Mouse (Mus musculus): Measurements from ENCODE around the gene Higd1c.
A peak's percentile ranks its signal among the peaks of the same experiment; 100 is the strongest.
"Not testable (repeated sequence)": the region's sequence is repeated elsewhere in the genome, so short reads cannot be mapped to it uniquely, and the experiment has no call there.

Gene Higd1c

DNA sequence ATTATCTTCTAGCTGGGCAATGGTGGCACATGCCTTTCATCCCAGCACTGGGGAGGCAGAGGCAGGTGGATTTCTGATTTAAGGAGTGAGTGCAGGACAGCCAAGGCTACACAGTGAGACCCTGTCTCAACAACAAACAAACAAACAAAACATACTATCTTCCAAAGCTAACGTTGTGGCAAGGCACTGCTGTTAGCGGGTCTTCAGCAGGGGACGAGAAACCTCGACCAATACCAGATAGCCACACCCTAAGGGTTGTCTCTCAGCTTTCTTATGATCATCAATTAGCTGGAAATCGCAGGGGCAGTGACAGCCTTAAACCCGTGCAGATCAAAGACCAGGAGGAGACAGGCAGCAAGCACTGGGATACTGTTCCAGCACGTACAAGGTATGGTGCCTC is at the start of gene Higd1c:
TSS of gene Higd1c (plus strand) at position 301 of the 400 bp plus-strand sequence.
- DNase-seq: no peak

DNA sequence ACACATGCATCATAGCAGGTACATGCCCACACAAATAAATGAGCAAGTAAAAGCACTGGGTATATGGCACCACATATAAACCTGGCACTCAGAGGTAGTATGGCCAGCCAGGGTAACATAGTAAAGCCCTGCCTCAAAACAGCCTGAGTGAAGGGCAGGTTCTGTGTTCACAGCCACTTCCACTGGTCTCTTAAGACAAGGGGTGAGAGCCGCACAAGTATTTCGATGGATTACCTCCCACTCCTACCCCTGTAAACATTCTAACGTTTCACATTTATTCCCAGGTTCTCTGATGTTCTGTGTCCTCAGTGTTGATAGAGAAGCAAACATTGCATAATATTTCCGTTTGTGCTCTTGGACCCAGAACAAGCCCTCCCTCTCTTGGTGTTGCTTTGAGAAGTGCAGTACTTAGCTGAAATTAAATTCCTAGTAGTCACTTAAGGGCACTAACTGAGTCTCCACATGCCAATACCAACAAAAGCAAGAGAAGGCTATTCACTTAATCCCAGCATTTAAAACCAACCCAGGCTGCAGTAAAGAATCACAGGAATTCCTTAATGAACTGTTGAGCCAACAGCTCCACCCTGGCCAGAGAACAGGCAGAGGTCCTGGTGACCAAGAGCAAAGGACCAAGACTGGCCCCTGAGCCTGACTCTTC is 46.2 kb upstream of the Higd1c start:
- not testable (repeated sequence) for DNase-seq

GRCm38 (mm10) chr15:100319884-100320283 is 44.5 kb upstream of the Higd1c start:
- DNase-seq: no peak

- no peak for DNase-seq
Measured at GRCm38 (mm10) chr15:100320295-100320905, 43.9 kb upstream of the Higd1c start.

DNA sequence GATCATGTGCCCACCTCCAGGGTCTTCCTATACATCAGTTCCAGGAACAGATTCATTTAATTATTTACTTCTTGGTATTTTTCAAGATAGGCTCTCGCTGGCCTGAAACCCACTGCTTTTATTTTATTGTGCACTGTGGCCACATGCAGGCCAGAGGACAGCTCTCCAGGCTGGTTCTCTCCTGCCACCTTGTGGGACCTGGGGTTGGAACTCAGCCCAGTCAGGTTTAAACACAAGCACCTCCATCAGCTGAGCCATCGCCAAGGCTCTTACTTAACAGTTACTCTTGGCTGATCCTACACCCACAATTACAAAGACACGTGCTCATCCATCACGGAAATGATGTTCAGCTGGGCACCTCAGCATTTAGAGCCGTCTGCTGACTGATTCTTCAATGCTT is 43.2 kb upstream of the Higd1c start:
- DNase-seq: no peak

GRCm38 (mm10) chr15:100324021-100324591 is 40.2 kb upstream of the Higd1c start:
- DNase-seq: peak; percentile 32

GRCm38 (mm10) chr15:100325235-100325634 is 39.1 kb upstream of the Higd1c start:
- no peak for DNase-seq

DNA sequence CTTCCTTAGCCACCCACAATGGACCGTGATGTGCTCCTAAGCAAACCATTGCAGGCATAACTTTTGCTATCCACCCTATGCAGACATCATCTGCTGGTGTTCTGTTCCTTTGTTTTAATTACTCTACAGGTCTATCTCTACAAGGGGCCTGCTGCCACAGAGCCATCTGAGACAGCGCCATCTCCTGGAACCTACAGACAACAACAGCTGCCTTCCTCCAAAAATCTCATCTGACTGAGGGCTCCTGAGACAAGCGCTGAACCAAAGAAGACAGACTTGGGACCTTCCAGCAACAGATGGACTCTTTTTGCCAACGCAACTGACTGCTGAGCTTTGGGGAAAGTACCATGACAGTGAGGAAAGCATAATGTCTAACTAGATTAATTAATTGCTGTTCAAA is 36.3 kb upstream of the Higd1c start:
- DNase-seq: not testable (repeated sequence)

DNA sequence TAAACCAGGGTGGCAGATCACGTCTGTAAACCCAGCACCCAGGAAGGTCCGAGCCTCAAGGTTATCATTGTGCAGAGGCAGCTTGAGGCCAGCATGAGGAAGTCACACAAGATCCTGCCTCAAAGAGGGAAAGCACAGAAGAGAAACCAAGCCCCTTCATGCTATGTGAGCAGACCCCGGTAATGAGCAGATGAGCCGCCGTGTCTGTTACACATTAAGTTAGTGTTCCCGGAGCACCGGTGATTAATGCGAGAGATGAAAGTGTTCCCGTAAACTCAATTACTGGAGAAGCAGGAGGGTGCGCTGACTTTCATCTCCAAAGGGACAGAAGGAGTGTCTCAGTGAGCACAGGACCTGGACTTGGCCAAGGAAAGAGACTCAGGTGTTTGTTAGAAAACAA is 35.0 kb upstream of the Higd1c start:
- DNase-seq: not testable (repeated sequence)

DNA sequence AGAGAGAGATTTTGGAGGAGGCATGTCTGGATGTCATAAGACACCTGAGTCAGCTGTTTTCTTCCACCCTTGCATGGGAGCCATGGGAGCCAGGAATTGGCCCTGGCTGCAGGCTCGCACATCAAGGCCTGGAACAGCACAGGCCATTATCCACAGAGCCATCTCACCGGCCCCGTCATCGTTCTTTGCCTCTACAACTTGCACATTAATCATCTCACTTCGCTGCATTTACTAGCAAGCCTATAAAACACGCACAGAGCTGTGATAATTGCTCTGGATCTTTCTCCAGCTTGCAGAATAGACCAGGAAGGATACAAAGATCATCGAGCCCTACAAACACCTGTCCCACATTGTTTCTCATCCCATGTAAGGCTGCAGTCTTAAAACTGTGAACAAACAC is 33.6 kb upstream of the Higd1c start:
- DNase-seq: no peak

- not testable (repeated sequence) for DNase-seq
Measured at GRCm38 (mm10) chr15:100332077-100332961, 32.0 kb upstream of the Higd1c start.

- no peak for DNase-seq
Measured at GRCm38 (mm10) chr15:100334629-100335028, 29.7 kb upstream of the Higd1c start, which contains the start of gene Mettl7a3. Gene Mettl7a3, plus strand, starts transcription at chr15:100334929.

DNA sequence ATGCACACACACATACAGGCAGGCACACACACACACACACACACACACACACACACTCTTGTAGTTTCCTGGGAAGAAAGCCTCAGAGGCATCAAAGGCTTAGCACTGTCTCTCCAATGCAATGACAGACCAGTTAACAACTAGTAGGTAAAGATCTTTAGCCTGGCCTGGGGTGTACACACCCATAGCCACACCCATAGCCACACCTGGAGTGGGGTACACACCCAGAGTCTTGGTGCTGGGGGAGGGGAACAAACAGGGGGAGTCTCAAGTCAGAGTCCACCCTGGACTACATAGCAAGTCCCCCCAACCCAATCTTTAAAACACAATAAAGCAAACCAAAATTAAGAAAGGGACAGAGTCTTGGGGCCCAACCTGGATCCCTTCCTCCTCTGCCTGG is 27.0 kb upstream of the Higd1c start:
- DNase-seq: not testable (repeated sequence)

DNA sequence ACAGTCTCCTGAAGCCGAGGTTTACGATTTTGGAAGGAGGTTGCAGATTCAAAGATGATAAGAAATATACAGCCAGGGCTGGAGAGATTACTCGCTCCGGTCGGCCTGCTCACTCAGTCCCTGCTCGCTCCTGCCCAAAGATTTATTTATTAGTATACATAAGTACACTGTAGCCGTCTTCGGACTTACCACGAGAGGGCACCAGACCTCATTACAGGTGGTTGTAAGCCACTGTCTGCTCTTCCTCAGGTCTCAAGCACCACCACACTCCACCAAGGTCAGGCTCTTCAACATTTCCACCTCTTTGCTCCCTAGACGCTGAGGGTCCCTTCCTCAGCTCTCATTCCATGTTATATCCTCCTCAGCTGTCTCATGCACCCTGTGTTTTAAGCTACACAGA is 26.5 kb upstream of the Higd1c start:
- not testable (repeated sequence) for DNase-seq

DNA sequence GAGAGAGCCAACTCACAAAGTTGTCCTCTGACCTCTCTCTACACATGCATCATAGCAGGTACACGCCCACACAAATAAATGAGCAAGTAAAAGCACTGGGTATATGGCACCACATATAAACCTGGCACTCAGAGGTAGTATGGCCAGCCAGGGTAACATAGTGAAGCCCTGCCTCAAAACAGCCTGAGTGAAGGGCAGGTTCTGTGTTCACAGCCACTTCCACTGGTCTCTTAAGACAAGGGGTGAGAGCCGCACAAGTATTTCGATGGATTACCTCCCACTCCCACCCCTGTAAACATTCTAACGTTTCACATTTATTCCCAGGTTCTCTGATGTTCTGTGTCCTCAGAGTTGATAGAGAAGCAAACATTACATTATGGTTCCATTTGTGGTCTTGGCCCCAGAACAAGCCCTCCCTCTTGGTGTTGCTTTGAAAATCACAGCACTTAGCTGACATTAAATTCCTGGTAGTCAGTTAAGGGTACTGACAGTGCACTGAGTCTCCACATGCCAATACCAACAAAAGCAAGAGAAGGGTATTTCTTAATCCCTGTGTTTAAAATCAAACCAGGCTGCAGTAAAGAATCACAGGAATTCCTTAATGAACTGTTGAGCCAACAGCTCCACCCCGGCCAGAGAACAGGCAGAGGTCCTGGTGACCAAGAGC is 22.9 kb upstream of the Higd1c start:
- not testable (repeated sequence) for DNase-seq

DNA sequence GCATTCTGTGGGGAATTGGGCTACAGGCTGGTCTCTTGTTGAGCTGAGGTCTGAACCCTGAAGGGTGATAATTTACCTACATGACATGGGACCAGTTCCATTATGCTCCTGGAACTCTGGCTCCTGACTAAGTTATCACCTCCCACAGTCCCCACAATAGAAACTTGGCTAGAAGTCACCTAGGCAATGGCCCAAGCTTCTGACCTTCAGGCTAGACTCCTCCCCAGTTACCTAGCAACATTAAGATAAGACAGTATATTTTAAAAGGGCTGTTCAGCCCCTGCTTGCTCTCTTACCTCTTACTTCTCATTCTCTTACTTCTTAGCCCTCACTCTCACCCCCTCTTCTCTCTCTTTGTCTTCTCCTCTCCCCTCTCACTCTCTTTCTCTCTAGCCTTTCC is 18.9 kb upstream of the Higd1c start:
- DNase-seq: no peak

- DNase-seq: no peak
Measured at GRCm38 (mm10) chr15:100346761-100347160, 17.6 kb upstream of the Higd1c start.

- no peak for DNase-seq
Measured at GRCm38 (mm10) chr15:100349496-100349895, 14.8 kb upstream of the Higd1c start.

DNA sequence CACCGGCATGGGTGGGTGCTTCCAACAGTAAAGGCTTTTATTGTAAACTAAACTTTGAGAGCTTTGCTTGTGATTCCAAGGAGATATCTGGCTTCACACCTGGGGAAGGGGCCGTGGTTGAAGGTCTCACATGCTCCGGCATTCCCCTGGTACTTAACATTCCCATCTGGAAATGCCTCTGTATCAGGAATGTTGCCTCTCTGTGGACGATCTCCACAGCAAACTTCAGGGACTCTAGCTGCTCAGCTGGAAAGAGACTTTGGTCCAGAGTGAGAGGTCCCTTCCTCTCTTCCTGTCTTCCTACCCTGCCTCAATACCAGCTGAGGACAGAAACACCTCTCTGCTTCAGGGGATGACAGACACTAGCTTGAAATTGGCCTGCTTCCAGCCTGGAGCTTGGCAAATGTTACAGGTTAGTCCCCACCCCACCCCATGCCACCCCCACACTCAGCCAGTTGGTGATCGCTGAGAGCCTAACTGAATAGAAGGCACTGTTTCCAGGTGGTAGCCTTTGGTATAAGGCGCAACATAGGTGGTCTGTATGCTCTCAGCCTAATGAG is 12.8 kb upstream of the Higd1c start:
- DNase-seq: no peak

- DNase-seq: no peak
Measured at GRCm38 (mm10) chr15:100352711-100353250, 11.6 kb upstream of the Higd1c start, which contains the start of the genes Methig1 and Mettl7a2. Gene Methig1, plus strand, starts transcription at chr15:100353149. Gene Mettl7a2, plus strand, starts transcription at chr15:100353200.

DNA sequence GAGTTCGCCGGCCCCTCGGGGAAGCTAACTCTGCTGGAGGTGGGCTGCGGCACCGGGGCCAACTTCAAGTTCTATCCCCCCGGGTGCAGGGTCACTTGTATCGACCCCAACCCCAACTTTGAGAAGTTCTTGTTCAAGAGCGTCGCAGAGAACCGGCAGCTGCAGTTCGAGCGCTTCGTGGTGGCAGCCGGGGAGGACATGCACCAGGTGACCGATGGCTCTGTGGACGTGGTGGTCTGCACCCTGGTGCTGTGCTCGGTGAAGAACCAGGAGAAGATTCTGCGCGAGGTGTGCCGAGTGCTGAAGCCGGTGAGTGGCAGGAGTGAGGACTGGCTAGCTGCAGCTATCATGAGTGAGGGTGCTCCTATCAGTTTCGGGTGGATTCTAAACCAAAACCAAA is 10.9 kb upstream of the Higd1c start:
- not testable (repeated sequence) for DNase-seq

- DNase-seq: no peak
Measured at GRCm38 (mm10) chr15:100355876-100356275, 8.5 kb upstream of the Higd1c start.

All from right cerebral cortex, adult 18-20 months (tissue).